Mouse (Mus musculus) cerebellum, adult 2 months (tissue): ENCODE results near the gene Zan.

Experiments used
- CTCF ChIP-seq: fragments of 200-500 bp; IDR thresholded peaks from 2 replicates; pipeline ENCODE4 v1.5.1; 2011; ENCODE audit warnings: low read depth, mild to moderate bottlenecking, control low read depth, low read length, moderate library complexity, borderline replicate concordance; ENCODE audit not compliant: insufficient read depth
- POLR2A ChIP-seq: fragments of 200-500 bp; IDR thresholded peaks from 2 replicates; pipeline ENCODE4 v1.6.1; 2011; ENCODE audit warnings: low read length, control low read depth, borderline replicate concordance; ENCODE audit not compliant: insufficient read depth

DNA sequence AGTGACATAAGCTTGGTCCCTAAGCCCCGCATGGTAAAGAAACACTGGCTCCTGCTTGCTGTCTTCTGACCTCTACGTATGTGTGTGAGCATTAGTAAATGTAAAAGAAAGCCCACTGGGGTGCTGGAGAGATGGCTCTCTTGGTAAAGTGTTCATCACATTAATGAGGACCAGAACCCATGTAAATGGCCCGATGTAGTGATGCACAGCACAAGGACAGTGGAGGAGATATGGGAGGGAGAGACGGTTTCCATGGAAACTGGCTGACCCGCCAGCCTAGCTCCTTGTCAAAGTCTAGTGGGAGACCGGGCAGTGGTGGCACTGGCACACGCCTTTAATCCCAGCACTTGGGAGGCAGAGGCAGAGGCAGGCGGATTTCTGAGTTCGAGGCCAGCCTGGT is 100.1 kb downstream of the Zan start:
- TF ChIP-seq CTCF = no peak
- TF ChIP-seq POLR2A = no peak
